Mouse (Mus musculus): ENCODE measurements at regions not wholly inside any gene's neighbourhood (a gene's known extent, or its start where the extent isn't known, plus 50 kb on each side); places are given as distances from the start of the nearest gene placed in this dataset.

- H3K4me1 ChIP-seq (replicated peaks; ENCODE audit: control insufficient read depth in 2 of 2, insufficient read depth in 2 of 2, low read length in 1 of 2) = no peaks in the 10 kb centered on the region
- H3K27me3 ChIP-seq (ENCODE audit: control insufficient read depth, insufficient read depth, low read length) = no peaks in the 10 kb centered on the region
- no peaks in the 10 kb centered on the region for H3K9me3 ChIP-seq (ENCODE audit: control insufficient read depth, low read length)
- DNase-seq (ENCODE audit: low read depth in 3 of 3, low spot score in 3 of 3) (no peak), ATAC-seq (ENCODE audit: insufficient read depth) (no peak)
- H3K4me2 ChIP-seq (ENCODE audit: low read depth) = no peak overlapping the region
- H3K27ac ChIP-seq = no peak overlapping the region
- H3K4me3 ChIP-seq (ENCODE audit: insufficient read depth in 1 of 2, low read depth in 2 of 2, low read length in 2 of 2) = no peak overlapping the region
- TF ChIP-seq CTCF (IDR thresholded peaks at IDR 0.05; ENCODE audit: low read depth) = no peak
- TF ChIP-seq EP300 (IDR thresholded peaks at IDR 0.05; ENCODE audit: low read depth) = no peak
- no peak overlapping the region for H3K9ac ChIP-seq (replicated peaks)
- WGBS (ENCODE audit: insufficient replicate concordance) = 22% methylated on average over 12 of the region's 12 CpGs
- H3K36me3 ChIP-seq (replicated peaks; ENCODE audit: control insufficient read depth, insufficient read depth, low read depth) = no peaks in the 10 kb centered on the region
Measured at GRCm38 (mm10) chr5:18502831-18503230, 142.7 kb upstream of the Gnai1 start.

DNA sequence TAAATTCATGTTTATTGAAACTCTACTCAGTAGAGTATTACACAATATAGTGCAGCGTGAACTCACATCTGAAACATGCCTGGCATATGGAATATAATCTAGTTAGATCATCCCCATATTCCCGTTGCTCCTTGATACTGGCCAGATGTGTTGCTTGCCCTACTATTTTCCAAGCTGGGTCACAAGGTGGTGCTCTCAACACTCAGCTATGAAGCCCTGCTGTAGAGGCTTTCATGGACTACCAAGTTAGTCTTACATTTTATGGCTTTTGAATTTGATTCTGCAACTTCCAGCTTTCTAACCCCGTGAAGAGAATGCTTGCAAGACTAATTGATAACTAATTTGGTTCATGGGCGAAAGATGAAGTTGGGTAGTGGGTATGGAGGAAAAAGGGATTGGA lies 134.2 kb upstream of the Gnai1 start:
- no peak overlapping the region for H3K9ac ChIP-seq (replicated peaks)
- DNase-seq (ENCODE audit: low read depth in 3 of 3, low spot score in 3 of 3) (no peak), ATAC-seq (ENCODE audit: insufficient read depth) (no peak)
- no peak overlapping the region for H3K4me3 ChIP-seq (ENCODE audit: insufficient read depth in 1 of 2, low read depth in 2 of 2, low read length in 2 of 2)
- no peaks in the 10 kb centered on the region for H3K27me3 ChIP-seq (ENCODE audit: control insufficient read depth, insufficient read depth, low read length)
- H3K9me3 ChIP-seq (ENCODE audit: control insufficient read depth, low read length) = no peaks in the 10 kb centered on the region
- TF ChIP-seq CTCF (IDR thresholded peaks at IDR 0.05; ENCODE audit: low read depth) (no peak), EP300 (IDR thresholded peaks at IDR 0.05; ENCODE audit: low read depth) (no peak)
- no peak overlapping the region for H3K4me2 ChIP-seq (ENCODE audit: low read depth)
- WGBS (ENCODE audit: insufficient replicate concordance) = 59% methylated on average over 4 of the region's 4 CpGs
- H3K4me1 ChIP-seq (replicated peaks; ENCODE audit: control insufficient read depth in 2 of 2, insufficient read depth in 2 of 2, low read length in 1 of 2) = no peaks in the 10 kb centered on the region
- no peak overlapping the region for H3K27ac ChIP-seq
- H3K36me3 ChIP-seq (replicated peaks; ENCODE audit: control insufficient read depth, insufficient read depth, low read depth) = no peaks in the 10 kb centered on the region

GRCm38 (mm10) chr5:18489709-18490108 lies 129.6 kb upstream of the Gnai1 start:
- DNase-seq (ENCODE audit: low read depth in 3 of 3, low spot score in 3 of 3) (no peak), ATAC-seq (ENCODE audit: insufficient read depth) (no peak)
- no peaks in the 10 kb centered on the region for H3K27me3 ChIP-seq (ENCODE audit: control insufficient read depth, insufficient read depth, low read length)
- no peaks in the 10 kb centered on the region for H3K4me1 ChIP-seq (replicated peaks; ENCODE audit: control insufficient read depth in 2 of 2, insufficient read depth in 2 of 2, low read length in 1 of 2)
- no peak overlapping the region for H3K9ac ChIP-seq (replicated peaks)
- H3K4me3 ChIP-seq (ENCODE audit: insufficient read depth in 1 of 2, low read depth in 2 of 2, low read length in 2 of 2) = no peak overlapping the region
- WGBS (ENCODE audit: insufficient replicate concordance) = 53% methylated on average over 3 of the region's 3 CpGs
- no peak overlapping the region for H3K27ac ChIP-seq
- no peaks in the 10 kb centered on the region for H3K9me3 ChIP-seq (ENCODE audit: control insufficient read depth, low read length)
- TF ChIP-seq CTCF (IDR thresholded peaks at IDR 0.05; ENCODE audit: low read depth) (no peak), EP300 (IDR thresholded peaks at IDR 0.05; ENCODE audit: low read depth) (no peak)
- H3K4me2 ChIP-seq (ENCODE audit: low read depth) = no peak overlapping the region
- H3K36me3 ChIP-seq (replicated peaks; ENCODE audit: control insufficient read depth, insufficient read depth, low read depth) = no peaks in the 10 kb centered on the region

DNA sequence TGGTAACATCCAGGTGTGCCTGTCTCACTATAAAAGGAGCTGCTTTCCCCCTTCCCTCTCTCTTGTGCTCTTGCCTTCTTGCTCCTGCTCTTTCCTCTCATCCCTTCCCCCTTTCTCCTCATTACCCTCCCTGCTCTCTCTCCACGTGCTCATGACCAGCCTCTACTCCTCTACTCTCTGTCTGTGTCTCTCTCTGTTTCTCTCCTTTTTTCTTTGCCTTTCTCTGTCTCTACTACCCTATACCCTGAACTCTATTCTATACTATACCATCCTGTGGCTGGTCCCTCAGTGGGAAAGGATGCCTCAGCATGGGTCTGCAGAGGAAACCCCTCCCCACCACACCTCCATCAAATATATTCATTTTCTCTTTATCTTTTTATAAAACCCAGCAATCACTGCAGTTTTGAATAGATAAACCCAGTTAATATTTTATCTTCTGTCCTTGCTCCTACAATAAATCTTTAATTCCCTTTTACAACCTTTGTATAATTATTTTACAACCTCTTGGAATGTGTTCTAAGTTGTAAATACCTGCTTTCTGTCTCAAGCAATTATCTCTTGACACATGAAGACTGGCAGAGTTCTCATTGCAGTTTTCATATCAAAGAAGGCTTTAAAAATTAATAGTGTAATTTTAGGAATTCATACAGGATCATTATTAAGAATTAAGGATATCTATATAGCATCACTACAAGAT lies 127.1 kb upstream of the Gnai1 start:
- ATAC-seq (ENCODE audit: insufficient read depth) = no peak
- Histone ChIP-seq H3K27me3 (ENCODE audit: control insufficient read depth, insufficient read depth, low read length) (no peaks in the 10 kb centered on the region), H3K9me3 (ENCODE audit: control insufficient read depth, low read length) (no peaks in the 10 kb centered on the region), H3K4me1 (replicated peaks; ENCODE audit: control insufficient read depth in 2 of 2, insufficient read depth in 2 of 2, low read length in 1 of 2) (no peaks in the 10 kb centered on the region), H3K9ac (replicated peaks) (no peak overlapping the region), H3K4me2 (ENCODE audit: low read depth) (no peak overlapping the region), H3K4me3 (ENCODE audit: insufficient read depth in 1 of 2, low read depth in 2 of 2, low read length in 2 of 2) (no peak overlapping the region), H3K27ac (no peak overlapping the region), H3K36me3 (replicated peaks; ENCODE audit: control insufficient read depth, insufficient read depth, low read depth) (no peaks in the 10 kb centered on the region)
- DNase-seq (ENCODE audit: low read depth in 3 of 3, low spot score in 3 of 3) = no peak
- WGBS (ENCODE audit: insufficient replicate concordance) = 8% methylated on average over 1 of the region's 1 CpGs
- no peak for TF ChIP-seq CTCF (IDR thresholded peaks at IDR 0.05; ENCODE audit: low read depth)
- TF ChIP-seq EP300 (IDR thresholded peaks at IDR 0.05; ENCODE audit: low read depth) = no peak

DNA sequence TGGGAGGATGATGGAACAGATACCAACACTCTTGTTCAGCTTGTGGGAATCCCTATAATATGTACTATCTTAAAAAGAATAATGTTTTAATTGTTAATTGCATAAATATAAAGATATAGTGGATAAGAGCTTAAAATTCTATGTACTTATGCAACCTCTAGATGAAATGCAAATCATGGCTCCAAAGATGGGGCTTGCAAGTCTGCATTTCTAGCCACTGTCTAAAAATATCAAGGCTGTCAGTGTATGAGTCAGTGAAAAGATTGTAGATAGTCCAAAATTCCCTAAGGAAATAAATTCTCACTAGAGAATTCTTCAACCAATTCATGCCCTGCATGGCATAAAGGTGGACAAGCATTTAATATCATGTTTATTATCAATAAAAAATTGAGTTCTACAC lies 124.2 kb upstream of the Gnai1 start:
- Histone ChIP-seq H3K27me3 (ENCODE audit: control insufficient read depth, insufficient read depth, low read length) (no peaks in the 10 kb centered on the region), H3K9ac (replicated peaks) (no peak overlapping the region), H3K9me3 (ENCODE audit: control insufficient read depth, low read length) (no peaks in the 10 kb centered on the region), H3K4me2 (ENCODE audit: low read depth) (no peak overlapping the region), H3K4me1 (replicated peaks; ENCODE audit: control insufficient read depth in 2 of 2, insufficient read depth in 2 of 2, low read length in 1 of 2) (no peaks in the 10 kb centered on the region), H3K27ac (no peak overlapping the region), H3K36me3 (replicated peaks; ENCODE audit: control insufficient read depth, insufficient read depth, low read depth) (no peaks in the 10 kb centered on the region), H3K4me3 (ENCODE audit: insufficient read depth in 1 of 2, low read depth in 2 of 2, low read length in 2 of 2) (no peak overlapping the region)
- DNase-seq (ENCODE audit: low read depth in 3 of 3, low spot score in 3 of 3) (no peak), ATAC-seq (ENCODE audit: insufficient read depth) (no peak)
- TF ChIP-seq EP300 (IDR thresholded peaks at IDR 0.05; ENCODE audit: low read depth) (no peak), CTCF (IDR thresholded peaks at IDR 0.05; ENCODE audit: low read depth) (no peak)
